Mouse (Mus musculus) adrenal gland, adult 8-10 months (tissue): ENCODE measurements around the gene Acbd6. TPM values are rescaled to one million over a fixed set of nuclear protein-coding genes. Genes with fewer than 3 reads are reported as not detected.

Experiments used
- DNase-seq: peaks from one replicate; pipeline ENCODE4 v3.0.0; 2022
- total RNA-seq, 4 experiments: library from RNA; stranded (reverse); gene quantifications; 2 replicates each; pipeline ENCODE4 v1.2.4; 2022

Gene Acbd6
- total RNA-seq, 4 experiments from 2014 or later: 63.0 to 79.8 (median 64.5) TPM

DNA sequence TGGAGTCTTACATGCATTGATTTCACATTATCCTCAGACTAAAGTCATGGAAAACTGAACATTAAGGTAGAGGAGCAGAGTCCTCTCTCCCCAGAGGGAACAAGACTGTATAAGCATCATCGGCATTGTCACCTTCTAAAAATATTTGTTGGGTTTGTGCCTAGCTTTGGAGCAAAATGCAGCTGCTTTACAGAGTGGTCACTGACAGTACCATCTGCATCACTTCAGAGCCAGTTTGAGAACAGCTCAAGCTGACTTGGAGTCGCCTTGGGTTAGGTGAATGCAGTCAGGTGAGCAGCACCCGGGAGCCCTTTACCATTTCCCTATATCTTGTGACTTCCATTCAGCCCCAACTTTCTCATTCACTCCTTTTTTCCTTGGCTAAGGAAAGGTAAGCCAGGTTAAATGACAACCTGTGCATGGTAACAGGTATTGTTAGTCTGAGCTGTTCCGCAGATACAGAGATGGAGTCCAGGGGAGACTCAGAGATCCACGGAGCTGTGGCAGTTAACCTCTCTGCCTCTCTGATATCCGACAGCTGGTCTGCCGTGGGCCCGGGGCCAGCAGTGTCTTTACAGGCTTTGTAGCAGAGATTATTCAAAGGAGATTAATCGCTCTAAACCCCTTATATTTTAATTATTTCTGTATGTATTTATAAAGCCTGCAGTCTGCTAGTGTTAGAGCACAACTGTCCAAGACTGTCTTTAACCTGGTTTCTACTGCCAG, 92.4 kb downstream of the Acbd6 start:
- no peak for DNase-seq

GRCm38 (mm10) chr1:155654961-155655360, 97.0 kb downstream of the Acbd6 start:
- DNase-seq: no peak

GRCm38 (mm10) chr1:155656321-155656720, 98.4 kb downstream of the Acbd6 start:
- no peak for DNase-seq

DNA sequence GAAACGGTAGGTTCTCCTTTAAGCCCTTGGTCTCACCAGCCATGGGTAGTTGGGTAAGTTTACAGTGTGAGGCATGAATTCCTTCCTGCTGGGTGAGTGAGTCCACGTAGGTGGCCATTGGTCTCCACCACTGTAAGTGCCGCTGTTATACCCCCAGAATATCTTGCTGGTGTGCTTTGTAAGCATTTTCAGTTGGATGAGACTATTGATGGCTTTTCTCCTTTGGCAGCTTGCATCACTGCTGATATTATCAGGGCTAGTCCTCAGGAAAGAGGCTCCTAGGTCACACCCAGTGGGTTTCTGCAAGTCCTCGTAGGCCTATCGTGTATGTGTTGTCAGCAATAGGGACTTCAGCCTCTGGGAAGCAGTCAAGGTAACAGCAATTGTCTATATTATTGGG, 106.1 kb downstream of the Acbd6 start:
- DNase-seq: no peak

DNA sequence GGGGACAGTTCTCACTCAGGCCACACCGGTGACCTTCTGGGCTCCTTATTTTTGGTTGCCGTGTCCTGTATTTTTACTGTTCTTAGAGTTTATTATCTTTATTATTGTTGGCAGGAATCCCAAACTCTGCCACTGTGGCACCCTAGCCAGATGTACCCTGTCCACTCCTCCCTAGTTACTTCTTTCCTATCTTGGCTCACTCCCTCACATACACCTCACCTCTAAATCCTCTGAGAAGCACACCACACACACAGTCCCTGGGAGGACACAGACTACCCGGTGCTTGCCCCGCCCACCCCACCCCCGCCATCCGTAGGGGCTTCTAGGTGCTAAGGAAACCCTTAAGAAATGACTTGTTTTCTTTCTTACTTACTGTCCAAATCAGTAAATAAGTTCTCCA, 117.7 kb downstream of the Acbd6 start:
- no peak for DNase-seq

- no peak for DNase-seq
These were observed 123.3 kb downstream of the Acbd6 start for GRCm38 (mm10) chr1:155681116-155681799.

DNA sequence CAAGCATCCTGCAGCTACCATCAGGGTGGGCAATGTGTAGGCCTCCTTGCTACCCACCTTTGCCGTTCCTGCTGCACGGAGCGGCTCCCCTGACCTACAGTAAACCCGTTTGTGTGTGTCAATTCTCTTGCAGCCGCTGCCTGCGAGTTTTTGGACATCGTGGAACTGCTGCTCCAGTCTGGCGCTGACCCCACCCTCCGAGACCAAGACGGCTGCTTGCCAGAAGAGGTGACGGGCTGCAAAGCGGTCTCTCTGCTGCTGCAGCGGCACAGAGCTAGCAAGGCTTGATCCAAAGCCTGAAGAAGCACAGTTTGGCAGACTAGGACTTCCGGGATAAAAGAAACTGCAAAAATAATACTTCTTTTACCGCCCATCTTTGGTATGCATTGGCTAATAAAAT, 128.9 kb downstream of the Acbd6 start:
- no peak for DNase-seq

- DNase-seq: no peak
These were observed 131.2 kb downstream of the Acbd6 start for GRCm38 (mm10) chr1:155689141-155689540.

GRCm38 (mm10) chr1:155689558-155689957, 131.6 kb downstream of the Acbd6 start:
- DNase-seq: no peak

- DNase-seq: no peak
These were observed 134.3 kb downstream of the Acbd6 start for GRCm38 (mm10) chr1:155692230-155692629.

- DNase-seq: no peak
These were observed 135.1 kb downstream of the Acbd6 start for GRCm38 (mm10) chr1:155693026-155693425.

DNA sequence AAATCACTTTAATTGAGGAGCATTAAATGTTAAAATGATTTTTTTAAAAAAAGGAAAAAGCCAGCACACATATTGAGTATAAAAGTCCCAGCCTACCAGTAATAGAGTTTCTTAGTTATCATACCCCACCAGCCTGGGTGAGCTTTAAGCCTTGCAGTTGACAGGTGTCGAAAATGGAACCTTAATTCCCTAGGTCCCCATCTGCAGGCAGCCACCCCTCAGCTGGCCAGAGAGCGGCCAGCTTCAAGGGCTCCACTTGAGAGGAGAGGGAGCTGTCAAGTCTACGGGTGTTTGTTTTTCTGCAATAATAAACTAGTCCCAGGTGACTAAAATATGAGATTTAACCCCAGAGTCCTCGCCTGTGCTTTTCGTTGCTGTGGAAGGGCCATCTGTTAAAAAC, 135.5 kb downstream of the Acbd6 start:
- DNase-seq: no peak

- DNase-seq: no peak
These were observed 140.6 kb downstream of the Acbd6 start for GRCm38 (mm10) chr1:155698373-155699159.

DNA sequence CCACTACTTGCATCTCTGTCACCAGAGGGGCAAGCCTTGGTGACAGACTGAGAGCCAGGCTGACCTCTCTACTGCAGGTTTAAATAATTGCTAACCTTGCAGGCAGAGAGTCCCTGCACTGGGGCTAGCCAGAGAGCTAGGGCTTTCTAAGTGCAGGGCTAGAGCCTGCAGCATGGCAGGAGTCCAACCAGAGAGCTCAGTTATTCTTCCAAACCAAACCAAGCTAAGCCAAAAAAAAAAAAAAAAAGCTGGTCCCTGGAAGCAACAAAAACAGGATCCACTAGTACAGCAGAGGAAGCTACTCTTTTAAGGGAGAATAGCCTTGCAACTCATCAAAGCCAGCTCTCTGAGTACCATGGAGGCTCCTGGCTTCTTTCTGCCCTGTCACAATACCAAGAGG, 143.0 kb downstream of the Acbd6 start:
- DNase-seq: no peak

DNA sequence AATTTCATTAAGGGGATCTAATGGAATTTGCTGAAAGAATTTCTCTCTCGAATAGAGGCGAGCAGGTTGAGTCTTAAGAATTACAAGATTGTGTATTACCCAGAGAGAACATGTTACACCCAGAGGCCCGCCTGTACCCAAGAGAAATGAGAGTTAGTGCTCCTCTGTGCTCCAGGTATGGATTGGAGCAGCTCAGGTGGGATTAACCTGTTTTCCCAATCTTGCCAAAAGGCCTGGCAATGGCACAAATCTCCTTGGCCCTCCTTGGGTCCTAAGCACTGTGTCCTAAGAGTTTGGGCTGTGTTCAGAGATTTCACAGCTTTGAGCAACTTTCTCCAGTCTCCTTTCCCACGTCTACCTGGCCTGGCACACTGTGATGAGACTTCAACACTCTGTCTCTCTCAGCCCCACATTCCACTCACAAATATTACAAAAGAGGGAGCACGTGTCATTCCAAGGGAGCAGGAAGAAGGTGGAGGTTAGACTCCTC, 145.3 kb downstream of the Acbd6 start:
- no peak for DNase-seq

DNA sequence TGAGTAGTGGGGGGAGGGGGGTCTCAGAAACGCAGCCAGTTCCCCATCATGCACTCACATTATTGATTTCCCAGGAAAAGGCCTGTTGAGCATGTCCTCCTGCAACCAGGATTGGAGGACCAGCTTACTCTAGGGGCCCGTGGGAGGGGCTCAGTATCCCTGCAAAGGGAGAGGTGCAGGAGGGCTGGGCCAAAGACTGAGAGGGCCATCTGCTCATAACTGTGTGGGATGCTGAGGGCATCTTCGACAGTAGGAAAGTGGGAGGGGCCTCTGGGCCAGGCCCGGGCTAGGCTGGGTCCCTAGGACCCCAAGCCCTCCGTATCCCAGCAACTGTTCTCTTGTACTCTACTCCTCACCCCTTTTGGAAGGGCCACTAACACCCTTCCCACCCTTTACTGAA, 146.3 kb downstream of the Acbd6 start:
- no peak for DNase-seq

- no peak for DNase-seq
These were observed 155.4 kb downstream of the Acbd6 start for GRCm38 (mm10) chr1:155713306-155713705.

GRCm38 (mm10) chr1:155715366-155715765, 157.4 kb downstream of the Acbd6 start:
- DNase-seq: no peak

DNA sequence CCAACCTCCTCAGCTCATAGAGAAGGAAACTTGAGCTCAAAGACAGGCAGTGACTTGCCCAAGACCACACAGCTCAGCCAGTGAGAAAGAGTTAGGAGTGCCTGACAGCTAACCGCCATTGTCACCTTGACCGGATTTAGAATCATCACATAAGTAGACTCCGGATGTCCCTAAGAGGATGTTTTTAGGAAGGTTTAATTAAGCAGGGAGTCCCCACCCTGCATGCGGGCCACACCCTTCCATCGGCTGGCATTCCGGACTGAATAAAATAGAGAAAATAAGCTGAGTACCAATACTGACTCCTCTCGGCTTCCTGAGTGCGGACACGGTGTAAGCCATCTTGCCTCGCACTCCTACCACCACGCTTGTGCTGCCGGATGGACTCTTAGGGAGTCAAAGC, 159.4 kb downstream of the Acbd6 start:
- DNase-seq: no peak

- no peak for DNase-seq
These were observed 160.9 kb downstream of the Acbd6 start for GRCm38 (mm10) chr1:155718851-155719250.

GRCm38 (mm10) chr1:155720006-155720405, 162.1 kb downstream of the Acbd6 start:
- no peak for DNase-seq

GRCm38 (mm10) chr1:155721443-155721842, 163.5 kb downstream of the Acbd6 start:
- DNase-seq: no peak

- DNase-seq: no peak
These were observed 164.3 kb downstream of the Acbd6 start for GRCm38 (mm10) chr1:155722185-155722584.
